Mouse (Mus musculus) lung, embryonic 14.5 days (tissue): ENCODE measurements around the gene Slc2a1. TPM values are rescaled to one million over a fixed set of nuclear protein-coding genes. Genes with fewer than 3 reads are reported as not detected.

ENCODE experiments used
- ATAC-seq: fragments of 200-750 bp; cut with Nextera tagmentation; 2 replicates; pipeline ENCODE4 v1.8.0; 2017; ENCODE audit warnings: mild to moderate bottlenecking, moderate TSS enrichment, moderate library complexity; ENCODE audit not compliant: insufficient read depth
- DNase-seq: peaks from one replicate; pipeline ENCODE4 v3.0.0-alpha.2; 2015
- H3K27ac ChIP-seq: fragments of 300-500 bp; sonication (generic); 2 replicates; pipeline ENCODE4 v1.5.1; 2014; ENCODE audit warnings: low read depth, mild to moderate bottlenecking, moderate library complexity
- H3K27me3 ChIP-seq: fragments of 300-500 bp; sonication (generic); 2 replicates; pipeline ENCODE4 v1.6.1; 2014; ENCODE audit warnings: low read length, control low read depth; ENCODE audit not compliant: insufficient read depth
- H3K36me3 ChIP-seq: fragments of 300-500 bp; sonication (generic); 2 replicates; pipeline ENCODE4 v1.6.1; 2014; ENCODE audit warnings: control low read depth; ENCODE audit not compliant: insufficient read depth
- H3K4me1 ChIP-seq: fragments of 300-500 bp; sonication (generic); 2 replicates; pipeline ENCODE4 v1.6.1; 2014; ENCODE audit warnings: antibody characterized with exemption, control low read depth; ENCODE audit not compliant: insufficient read depth
- H3K4me2 ChIP-seq: fragments of 300-500 bp; sonication (generic); 2 replicates; pipeline ENCODE4 v1.6.1; 2014; ENCODE audit warnings: mild to moderate bottlenecking
- H3K4me3 ChIP-seq: fragments of 300-500 bp; sonication (generic); 2 replicates; pipeline ENCODE4 v1.5.1; 2014; ENCODE audit warnings: low read depth, low read length
- H3K9ac ChIP-seq: fragments of 300-500 bp; sonication (generic); 2 replicates; pipeline ENCODE4 v1.6.1; 2014
- H3K9me3 ChIP-seq: fragments of 300-500 bp; sonication (generic); 2 replicates; pipeline ENCODE4 v1.6.1; 2016; ENCODE audit warnings: low read depth, low read length, control low read depth
- CTCF ChIP-seq: IDR thresholded peaks from 2 replicates; pipeline ENCODE4 v1.5.1; 2016; ENCODE audit warnings: antibody characterized with exemption, low read depth
- WGBS: fragments of 180-500 bp; shearing (Covaris S2); extraction: QIAGEN DNeasy Blood & Tissue Kit; methylation state at CpG from one replicate; pipeline ENCODE4 v1.1.7; 2014; 5-methylcytosine and 5-hydroxymethylcytosine counted together
- polyA plus RNA-seq: library from polyadenylated mRNA; unstranded; fragments of >200 nt; fragmentation: Nextera tagmentation; extraction: Ambion mirVana; gene quantifications from 2 replicates; pipeline ENCODE4 v1.2.1, GENCODE M21; 2014

Slc2a1 gene
- polyA plus RNA-seq, result 70.7 and 83.1 TPM in 2 replicates

DNA sequence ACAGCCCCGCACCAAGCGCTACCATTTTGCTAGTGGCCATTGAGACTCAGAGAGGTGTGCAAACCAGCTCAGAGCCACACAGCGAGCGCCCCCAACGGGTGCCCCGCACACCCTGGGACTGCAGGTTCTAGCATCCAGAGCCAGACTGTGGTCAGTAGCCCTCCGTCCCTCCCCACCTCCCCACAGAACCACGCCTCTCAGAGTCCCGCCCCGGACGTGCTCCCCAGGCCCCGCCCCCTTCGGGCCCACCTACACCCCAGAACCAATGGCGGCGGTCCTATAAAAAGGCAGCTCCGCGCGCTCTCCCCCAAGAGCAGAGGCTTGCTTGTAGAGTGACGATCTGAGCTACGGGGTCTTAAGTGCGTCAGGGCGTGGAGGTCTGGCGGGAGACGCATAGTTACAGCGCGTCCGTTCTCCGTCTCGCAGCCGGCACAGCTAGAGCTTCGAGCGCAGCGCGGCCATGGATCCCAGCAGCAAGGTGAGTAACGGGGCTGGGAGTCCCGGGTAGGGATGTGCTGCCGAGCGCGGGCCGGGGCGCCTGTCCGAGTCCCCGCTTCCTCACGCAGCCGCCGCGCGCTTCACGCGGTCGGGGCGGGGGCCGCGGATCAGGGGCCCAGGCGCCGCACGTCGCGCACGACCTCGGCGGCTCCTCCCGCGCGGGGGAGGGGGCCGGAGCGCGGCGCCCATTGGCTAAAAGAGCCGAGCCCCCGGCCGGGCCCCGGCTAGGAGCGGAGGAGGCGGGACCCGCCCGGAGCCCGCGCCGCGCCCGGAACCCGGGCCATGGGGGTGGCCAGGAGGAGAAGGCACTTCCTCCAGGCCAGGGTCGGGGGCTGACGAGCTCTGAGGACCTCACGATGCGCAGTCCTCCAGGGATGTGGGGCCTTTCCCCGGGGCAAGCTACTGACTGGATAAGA, at the start of gene Slc2a1:
Gene Slc2a1 (plus strand): TSS at position 217 of the 914 bp plus-strand sequence.
- WGBS, result under 1% methylated on average over 83 of the region's 88 CpGs
- Histone ChIP-seq H3K4me3 (peak within 1 kb of the TSS; percentile 81), H3K4me2 (peak within 1 kb of the TSS; percentile 81), H3K27ac (peak within 1 kb of the TSS; percentile 100), H3K4me1 (peaks cover 10% of the 10 kb centered on the region; the same call in 1 of the 2 replicates), H3K9ac (peak within 1 kb of the TSS; percentile 90), H3K27me3 (no peaks in the 10 kb centered on the region), H3K9me3 (no peaks in the 10 kb centered on the region), H3K36me3 (peaks cover 11% of the 10 kb centered on the region; the same call in 1 of the 2 replicates)
- DNase-seq, result peak; percentile 97
- peak; percentile 95 for ATAC-seq
- TF ChIP-seq CTCF, result peak; percentile 62

- no peaks in the 10 kb centered on the region for H3K9me3 ChIP-seq
- no peak for ATAC-seq
- H3K27ac ChIP-seq, result no peak overlapping the region
- WGBS, result 83% methylated on average over 3 of the region's 3 CpGs
- no peak for TF ChIP-seq CTCF
- no peak overlapping the region for H3K4me2 ChIP-seq
- no peak overlapping the region for H3K4me3 ChIP-seq
- no peak for DNase-seq
- H3K27me3 ChIP-seq, result peaks cover under 1% of the 10 kb centered on the region; the same call in 1 of the 2 replicates
- H3K4me1 ChIP-seq, result no peaks in the 10 kb centered on the region
- H3K36me3 ChIP-seq, result no peaks in the 10 kb centered on the region
- no peak overlapping the region for H3K9ac ChIP-seq
These were observed 41.7 kb upstream of the Slc2a1 start for GRCm38 (mm10) chr4:119066791-119067190.

GRCm38 (mm10) chr4:119067204-119067603, 41.3 kb upstream of the Slc2a1 start:
- Histone ChIP-seq H3K27ac (no peak overlapping the region), H3K9me3 (no peaks in the 10 kb centered on the region), H3K9ac (no peak overlapping the region), H3K4me1 (no peaks in the 10 kb centered on the region), H3K4me2 (no peak overlapping the region), H3K27me3 (peaks cover 5% of the 10 kb centered on the region), H3K36me3 (no peaks in the 10 kb centered on the region), H3K4me3 (no peak overlapping the region)
- DNase-seq (no peak), ATAC-seq (no peak)
- 80% methylated on average over 2 of the region's 2 CpGs for whole genome bisulfite sequencing
- TF ChIP-seq CTCF, result no peak

DNA sequence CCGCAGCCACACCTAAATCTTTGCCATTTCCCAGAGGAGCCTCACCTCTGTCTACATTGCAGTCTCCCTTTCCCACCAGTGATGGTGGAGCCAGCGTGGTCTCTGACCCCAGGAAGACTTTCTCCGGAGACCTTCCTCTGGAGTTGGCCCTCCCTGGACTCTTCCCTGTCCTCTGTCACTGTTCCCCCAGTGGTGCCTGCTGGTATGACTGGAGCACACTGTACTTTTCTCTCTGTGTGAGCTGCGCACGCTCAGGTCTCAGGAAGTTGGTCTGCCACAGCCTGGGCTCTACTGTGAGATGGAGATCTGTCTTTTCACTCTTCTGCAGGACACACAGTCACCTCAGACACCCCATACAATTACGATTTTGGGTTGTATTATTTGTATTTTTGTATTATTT, 39.6 kb upstream of the Slc2a1 start:
- 54% methylated on average over 6 of the region's 6 CpGs for WGBS
- peak; percentile 59 for DNase-seq
- H3K27me3 ChIP-seq, result peaks cover 12% of the 10 kb centered on the region

GRCm38 (mm10) chr4:119070181-119070580, 38.3 kb upstream of the Slc2a1 start:
- no peak overlapping the region for H3K4me3 ChIP-seq
- ATAC-seq (no peak), DNase-seq (no peak)
- no peaks in the 10 kb centered on the region for H3K36me3 ChIP-seq
- no peaks in the 10 kb centered on the region; the same call in none of the 2 replicates for H3K4me1 ChIP-seq
- no peak for TF ChIP-seq CTCF
- no peak overlapping the region for H3K4me2 ChIP-seq
- H3K9ac ChIP-seq, result no peak overlapping the region
- peaks cover 12% of the 10 kb centered on the region for H3K27me3 ChIP-seq
- H3K9me3 ChIP-seq, result no peaks in the 10 kb centered on the region
- H3K27ac ChIP-seq, result no peak overlapping the region
- WGBS, result 89% methylated on average over 1 of the region's 1 CpGs

More for the DNA sequence above, 39.6 kb upstream of the Slc2a1 start:
- no peaks in the 10 kb centered on the region; the same call in 1 of the 2 replicates for H3K4me1 ChIP-seq
- H3K36me3 ChIP-seq, result no peaks in the 10 kb centered on the region
- peak; percentile 62 for TF ChIP-seq CTCF
- no peak overlapping the region for H3K4me2 ChIP-seq
- H3K9me3 ChIP-seq, result no peaks in the 10 kb centered on the region
- no peak overlapping the region for H3K9ac ChIP-seq
- peak; percentile 51; the same call in 1 of the 2 replicates for ATAC-seq
- H3K27ac ChIP-seq, result no peak overlapping the region
- H3K4me3 ChIP-seq, result no peak overlapping the region

- no peak for DNase-seq
- no peak overlapping the region for H3K9ac ChIP-seq
- no peaks in the 10 kb centered on the region; the same call in none of the 2 replicates for H3K4me1 ChIP-seq
- peaks cover 12% of the 10 kb centered on the region for H3K27me3 ChIP-seq
- H3K27ac ChIP-seq, result no peak overlapping the region
- WGBS, result 30% methylated on average over 16 of the region's 16 CpGs
- no peaks in the 10 kb centered on the region for H3K36me3 ChIP-seq
- peak overlapping the region; percentile 16; the same call in 1 of the 2 replicates for H3K4me2 ChIP-seq
- H3K4me3 ChIP-seq, result no peak overlapping the region
- no peaks in the 10 kb centered on the region for H3K9me3 ChIP-seq
- no peak for TF ChIP-seq CTCF
- no peak for ATAC-seq
These were observed 37.4 kb upstream of the Slc2a1 start for GRCm38 (mm10) chr4:119070959-119071647.
